Mouse (Mus musculus) ES-E14 (cell line): ENCODE data around the gene Sgip1. TPM values are rescaled to one million over a fixed set of nuclear protein-coding genes. Genes with fewer than 3 reads are reported as not detected.

ENCODE experiments used
- DNase-seq: peaks from one replicate; pipeline ENCODE4 v3.0.0-alpha.2; 2013; ENCODE audit warnings: low read depth, low spot score
- H3K27ac ChIP-seq: 2 replicates; pipeline ENCODE4 v1.5.1; 2012; ENCODE audit warnings: low read depth, mild to moderate bottlenecking, low read length, moderate library complexity, mixed read lengths; ENCODE audit not compliant: poor library complexity, insufficient read depth, severe bottlenecking
- H3K36me3 ChIP-seq: 2 replicates; pipeline ENCODE4 v1.6.1; 2012; ENCODE audit warnings: mild to moderate bottlenecking, low read length, moderate library complexity, mixed read lengths; ENCODE audit not compliant: control insufficient read depth, poor library complexity, insufficient read depth, severe bottlenecking
- H3K4me1 ChIP-seq, 2 experiments: fragments of 150-350 bp in 1 of 2; sonication (generic) in 1 of 2; 2 replicates each; pipeline ENCODE4 v1.6.1; 2012; ENCODE audit warnings: low read length in 2 of 2, mild to moderate bottlenecking in 1 of 2, mixed read lengths in 1 of 2; ENCODE audit not compliant: control insufficient read depth in 2 of 2, insufficient read depth in 2 of 2, poor library complexity in 1 of 2
- H3K4me3 ChIP-seq, 2 experiments: fragments of 150-350 bp in 1 of 2; sonication (generic) in 1 of 2; 2 replicates each; pipeline ENCODE4 v1.5.1; 2012; ENCODE audit warnings: low read length in 2 of 2, low read depth in 1 of 2, mild to moderate bottlenecking in 1 of 2, mixed read lengths in 1 of 2; ENCODE audit not compliant: insufficient read depth in 1 of 2, poor library complexity in 1 of 2, severe bottlenecking in 1 of 2
- H3K9ac ChIP-seq: 2 replicates; pipeline ENCODE4 v1.6.1; 2012; ENCODE audit warnings: low read depth, mild to moderate bottlenecking, low read length, mixed read lengths; ENCODE audit not compliant: poor library complexity, insufficient read depth, severe bottlenecking
- H3K9me3 ChIP-seq: fragments of 150-350 bp; sonication (generic); 2 replicates; pipeline ENCODE4 v1.6.1; 2012; ENCODE audit warnings: low read depth, mild to moderate bottlenecking, low read length; ENCODE audit not compliant: control insufficient read depth, insufficient read depth
- CHD2 ChIP-seq: IDR thresholded peaks from 2 replicates; pipeline ENCODE4 v1.6.1; 2014; ENCODE audit warnings: mild to moderate bottlenecking, low read depth, low read length, inconsistent platforms
- HCFC1 ChIP-seq: IDR thresholded peaks from 2 replicates; pipeline ENCODE4 v1.6.1; 2012; ENCODE audit warnings: low read length, inconsistent platforms, borderline replicate concordance; ENCODE audit not compliant: insufficient read depth
- MAFK ChIP-seq: IDR thresholded peaks from 2 replicates; pipeline ENCODE4 v1.6.1; 2014; ENCODE audit warnings: mild to moderate bottlenecking, low read depth, low read length, inconsistent platforms; ENCODE audit not compliant: insufficient read depth
- ZC3H11A ChIP-seq: IDR thresholded peaks from 2 replicates; pipeline ENCODE4 v1.6.1; 2012; ENCODE audit warnings: low read depth, mild to moderate bottlenecking, inconsistent platforms, low read length, borderline replicate concordance
- ZNF384 ChIP-seq: IDR thresholded peaks from 2 replicates; pipeline ENCODE4 v1.6.1; 2012; ENCODE audit warnings: low read depth, low read length, inconsistent platforms
- in situ Hi-C, 2 experiments: fragments of 600-800 bp; cut with MboI; formaldehyde crosslinking; loops; one replicate each; pipeline ENCODE4 v1.15.1; 2025; ENCODE audit warnings: low sequenced_read_pairs in 2 of 2, inconsistent platforms in 1 of 2; ENCODE audit not compliant: unreplicated experiment in 2 of 2
- total RNA-seq: library from RNA; depleted of rRNA; stranded (reverse); fragments of 300-350 nt; gene quantifications from 2 replicates; pipeline ENCODE4 v1.2.3, GENCODE M21; 2012

Gene Sgip1
- total RNA-seq, 1 experiment: 0.62 TPM

GRCm38 (mm10) chr4:102785158-102785557 is 44.1 kb downstream of the Sgip1 start:
- DNase-seq: no peak
- no peaks in the 10 kb centered on the region for H3K9me3 ChIP-seq
- no peak overlapping the region for H3K27ac ChIP-seq
- H3K36me3 ChIP-seq: no peaks in the 10 kb centered on the region
- H3K9ac ChIP-seq: no peak overlapping the region
- TF ChIP-seq CHD2 (no peak), ZC3H11A (no peak), MAFK (no peak), ZNF384 (no peak), HCFC1 (no peak)
- in situ Hi-C loops: no loop called here
- no peak overlapping the region for H3K4me3 ChIP-seq
- no peaks in the 10 kb centered on the region for H3K4me1 ChIP-seq

GRCm38 (mm10) chr4:102792100-102792790 is 51.1 kb downstream of the Sgip1 start:
- Histone ChIP-seq H3K4me1 (no peaks in the 10 kb centered on the region), H3K27ac (no peak overlapping the region), H3K9ac (no peak overlapping the region), H3K4me3 (no peak overlapping the region), H3K36me3 (no peaks in the 10 kb centered on the region), H3K9me3 (no peaks in the 10 kb centered on the region)
- DNase-seq: no peak
- in situ Hi-C loops: no loop called here
- TF ChIP-seq HCFC1 (no peak), MAFK (no peak), ZNF384 (no peak), CHD2 (no peak), ZC3H11A (no peak)

- H3K36me3 ChIP-seq: no peaks in the 10 kb centered on the region
- in situ Hi-C loops: no loop called here
- H3K4me1 ChIP-seq: no peaks in the 10 kb centered on the region
- H3K9ac ChIP-seq: no peak overlapping the region
- no peak for TF ChIP-seq ZC3H11A
- no peak for TF ChIP-seq HCFC1
- TF ChIP-seq MAFK: no peak
- no peak for TF ChIP-seq ZNF384
- TF ChIP-seq CHD2: no peak
- H3K9me3 ChIP-seq: no peaks in the 10 kb centered on the region
- no peak for DNase-seq
- H3K27ac ChIP-seq: no peak overlapping the region
- no peak overlapping the region for H3K4me3 ChIP-seq
These were observed 60.4 kb downstream of the Sgip1 start for GRCm38 (mm10) chr4:102801471-102801870.

- Histone ChIP-seq H3K27ac (no peak overlapping the region), H3K9me3 (no peaks in the 10 kb centered on the region), H3K4me1 (no peaks in the 10 kb centered on the region), H3K4me3 (no peak overlapping the region), H3K9ac (no peak overlapping the region), H3K36me3 (no peaks in the 10 kb centered on the region)
- TF ChIP-seq ZNF384 (no peak), ZC3H11A (no peak), CHD2 (no peak), HCFC1 (no peak), MAFK (no peak)
- no peak for DNase-seq
- in situ Hi-C loops: no loop called here
These were observed 60.8 kb downstream of the Sgip1 start for GRCm38 (mm10) chr4:102801936-102802335.

- H3K4me3 ChIP-seq: no peak overlapping the region
- TF ChIP-seq CHD2 (no peak), MAFK (no peak), HCFC1 (no peak), ZNF384 (no peak), ZC3H11A (no peak)
- H3K27ac ChIP-seq: no peak overlapping the region
- in situ Hi-C loops: no loop called here
- no peak for DNase-seq
- H3K9me3 ChIP-seq: no peaks in the 10 kb centered on the region
- H3K9ac ChIP-seq: no peak overlapping the region
- no peaks in the 10 kb centered on the region for H3K4me1 ChIP-seq
- no peaks in the 10 kb centered on the region for H3K36me3 ChIP-seq
These were observed 63.5 kb downstream of the Sgip1 start for GRCm38 (mm10) chr4:102804611-102805010.
